Mouse (Mus musculus) heart, postnatal 0 days (tissue): Measurements from ENCODE around the gene Chmp5.

Source experiments
- CTCF ChIP-seq: IDR thresholded peaks from 2 replicates; pipeline ENCODE4 v1.5.1; 2016; ENCODE audit warnings: antibody characterized with exemption, control low read depth, low read depth
- EP300 ChIP-seq: IDR thresholded peaks from 2 replicates; pipeline ENCODE4 v1.6.1; 2016; ENCODE audit warnings: antibody characterized with exemption, low read depth

DNA sequence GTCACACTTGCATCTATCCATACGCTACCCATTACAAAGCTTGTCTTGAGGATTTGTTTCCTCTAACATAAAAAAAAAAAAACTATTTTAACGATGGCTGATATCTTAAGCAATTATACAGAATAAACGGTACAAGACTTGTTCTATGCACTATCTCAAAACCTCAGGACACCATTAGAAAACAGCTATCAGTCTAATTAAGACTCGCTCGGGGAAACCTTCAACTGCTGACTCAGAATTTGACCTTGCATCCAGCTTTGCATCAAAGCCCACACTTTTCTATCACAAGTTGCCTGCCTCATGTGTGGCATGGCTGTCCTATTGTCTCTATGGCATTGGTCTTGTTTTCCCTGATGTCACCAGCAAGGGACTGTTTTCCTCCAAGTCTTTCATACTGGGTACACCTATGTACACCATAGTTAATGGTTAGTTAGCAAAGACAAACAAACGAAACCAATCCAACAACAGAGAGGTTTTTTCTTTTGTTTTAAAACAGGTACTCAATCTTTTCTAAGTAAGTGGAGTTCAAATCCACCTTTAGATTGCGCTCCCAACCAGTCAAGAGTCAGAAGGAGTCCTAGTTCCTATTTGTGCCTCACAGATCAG lies 1.6 kb upstream of the Chmp5 start:
- TF ChIP-seq CTCF: no peak
- no peak for TF ChIP-seq EP300
